Mouse (Mus musculus): Measurements from ENCODE around the gene Klf8.

DNA sequence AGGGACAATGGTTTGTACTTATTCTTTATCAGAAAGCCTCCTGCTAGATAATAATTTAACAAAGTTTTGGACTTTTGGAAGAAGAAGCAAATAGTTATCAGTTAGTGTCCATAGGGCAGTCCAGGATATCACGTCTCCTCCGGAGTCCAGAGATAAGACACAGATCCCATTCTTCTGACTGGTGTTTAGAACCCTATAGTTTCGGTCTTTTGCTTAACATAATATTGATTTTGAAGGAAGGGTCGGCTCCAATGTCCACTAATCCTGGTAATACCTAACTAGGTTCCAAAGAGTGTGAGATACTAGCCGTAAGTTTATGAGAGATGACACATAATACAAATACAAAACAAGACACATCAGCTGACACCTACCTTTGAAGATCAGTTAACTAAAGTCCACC lies 179.8 kb downstream of the Klf8 start:
- TF ChIP-seq CTCF (IDR thresholded peaks at IDR 0.05; ENCODE audit: extremely low read depth, insufficient read depth, low read length) (no peak), POLR2A (IDR thresholded peaks at IDR 0.05; ENCODE audit: extremely low read depth, insufficient read depth, low read length) (no peak)
